Mouse (Mus musculus): ENCODE data around the gene Trpc4.

- no peak for TF ChIP-seq CTCF (IDR thresholded peaks at IDR 0.05; ENCODE audit: extremely low read depth, insufficient read depth, low read length)
- no peak for TF ChIP-seq POLR2A (IDR thresholded peaks at IDR 0.05; ENCODE audit: extremely low read depth, insufficient read depth, low read length)
Observed at GRCm38 (mm10) chr3:54170701-54171100, 14.9 kb downstream of the Trpc4 start.
